Mouse (Mus musculus) liver, adult (tissue): Measurements from ENCODE around the gene Stx18.

ENCODE experiments used
- GATA4 ChIP-seq: IDR thresholded peaks from 2 replicates; pipeline ENCODE4 v1.6.1; 2014; ENCODE audit warnings: mild to moderate bottlenecking, low read length; ENCODE audit not compliant: insufficient replicate concordance

Gene Stx18

DNA sequence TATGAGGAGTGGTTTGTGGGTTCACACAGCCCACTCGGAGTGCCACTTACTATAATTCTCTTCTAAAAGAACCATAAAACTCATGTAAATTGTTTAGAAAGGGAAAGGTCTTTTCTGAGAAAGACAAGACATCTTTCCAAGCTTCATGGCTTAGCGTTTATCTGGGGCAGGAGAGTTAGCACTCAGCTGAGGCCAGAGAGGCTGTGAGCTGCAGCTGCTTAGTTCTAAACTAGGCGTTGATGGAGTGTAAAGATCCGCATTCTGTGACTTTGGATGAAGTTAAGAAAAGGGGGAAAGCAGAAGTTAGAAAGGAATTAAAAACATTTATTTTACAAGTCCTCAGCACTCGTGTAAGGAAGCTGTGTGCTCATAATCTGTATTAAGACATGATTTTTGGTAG, 24.8 kb downstream of the Stx18 start:
- no peak for TF ChIP-seq GATA4

GRCm38 (mm10) chr5:38064043-38064575, 25.6 kb downstream of the Stx18 start:
- TF ChIP-seq GATA4: no peak

- TF ChIP-seq GATA4: no peak
These were observed 26.2 kb downstream of the Stx18 start for GRCm38 (mm10) chr5:38064701-38065100.

- TF ChIP-seq GATA4: no peak
These were observed 26.9 kb downstream of the Stx18 start for GRCm38 (mm10) chr5:38065454-38065853.

- TF ChIP-seq GATA4: no peak
These were observed 28.1 kb downstream of the Stx18 start for GRCm38 (mm10) chr5:38066606-38067005.

DNA sequence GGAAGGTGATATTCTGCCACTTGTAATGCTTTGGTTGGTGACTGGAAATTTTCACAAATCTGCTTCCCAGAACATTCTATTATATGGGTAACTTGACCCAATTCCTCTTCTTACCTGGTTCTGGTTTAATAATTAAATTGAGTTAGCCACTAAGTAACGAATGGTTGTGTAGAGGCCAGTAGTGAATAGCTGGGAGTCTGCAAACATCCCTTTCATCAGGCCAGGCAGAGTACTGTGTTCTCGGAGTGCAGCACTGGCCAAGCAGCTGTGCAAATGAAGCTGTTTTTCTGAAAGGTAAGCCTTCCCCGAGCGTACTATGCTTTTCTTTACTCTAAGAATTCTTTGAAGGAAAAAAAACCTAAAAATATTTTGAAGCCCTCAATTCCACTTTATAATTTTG, 37.8 kb downstream of the Stx18 start:
- no peak for TF ChIP-seq GATA4

- TF ChIP-seq GATA4: no peak
These were observed 40.0 kb downstream of the Stx18 start for GRCm38 (mm10) chr5:38078575-38078974.

DNA sequence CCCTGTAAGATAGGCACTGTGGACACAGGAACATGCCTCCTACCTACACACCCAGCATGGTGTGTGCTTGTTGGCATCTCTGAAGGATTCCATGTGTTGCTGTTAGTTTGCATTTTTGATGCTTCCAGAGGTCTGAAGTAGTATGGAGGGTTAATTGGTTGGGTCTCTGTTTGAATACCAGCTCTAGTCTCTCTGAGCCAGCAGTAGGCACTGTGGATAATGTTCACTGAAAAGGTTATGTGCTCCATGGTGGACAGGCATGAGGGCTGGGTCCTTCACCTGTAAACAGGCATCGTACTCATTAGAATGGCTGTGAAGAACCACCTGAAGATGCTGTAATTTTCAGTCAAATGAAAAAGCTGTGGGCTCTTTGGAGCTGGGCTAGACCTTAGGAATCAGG, 41.9 kb downstream of the Stx18 start:
- TF ChIP-seq GATA4: no peak

DNA sequence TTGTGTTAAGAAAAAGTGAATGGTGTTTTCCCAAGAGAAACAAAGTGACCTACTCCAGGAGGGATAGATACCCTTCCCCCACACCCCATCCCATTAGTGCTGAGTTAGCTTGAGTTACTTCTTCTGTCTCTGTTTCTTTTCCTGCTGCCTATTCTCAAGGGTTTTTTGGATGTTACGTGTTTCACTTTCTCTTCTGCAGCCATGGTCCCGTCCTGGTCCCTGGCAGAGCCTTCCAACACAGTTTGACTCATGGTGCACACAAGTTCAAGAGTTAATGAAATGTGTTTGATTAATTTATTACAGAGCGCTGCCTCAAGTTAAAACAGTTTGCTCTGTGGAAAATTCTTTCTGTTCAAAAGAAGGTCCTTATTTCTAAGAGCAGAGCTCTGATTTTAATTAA, 44.0 kb downstream of the Stx18 start:
- TF ChIP-seq GATA4: no peak

GRCm38 (mm10) chr5:38083362-38083761, 44.8 kb downstream of the Stx18 start:
- TF ChIP-seq GATA4: no peak

DNA sequence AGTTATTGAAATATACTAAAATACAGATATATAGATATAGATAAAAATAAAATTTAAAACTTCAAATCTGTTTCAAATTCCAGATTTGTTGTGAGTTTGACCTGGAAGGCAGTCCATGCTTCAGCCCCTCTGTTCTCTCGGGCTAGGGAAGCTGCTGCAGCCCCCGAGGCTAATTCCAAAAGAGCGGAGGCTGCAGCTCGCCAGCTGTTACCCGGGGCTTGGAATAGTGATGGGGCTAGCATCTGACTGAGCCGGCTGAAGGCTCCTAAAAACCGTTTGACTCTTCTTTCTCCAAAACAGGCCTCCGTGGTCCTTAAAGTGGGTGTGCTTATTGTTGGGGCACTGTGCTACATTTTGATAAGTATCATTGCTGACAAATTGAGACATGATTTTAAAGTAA, 46.1 kb downstream of the Stx18 start:
- no peak for TF ChIP-seq GATA4

DNA sequence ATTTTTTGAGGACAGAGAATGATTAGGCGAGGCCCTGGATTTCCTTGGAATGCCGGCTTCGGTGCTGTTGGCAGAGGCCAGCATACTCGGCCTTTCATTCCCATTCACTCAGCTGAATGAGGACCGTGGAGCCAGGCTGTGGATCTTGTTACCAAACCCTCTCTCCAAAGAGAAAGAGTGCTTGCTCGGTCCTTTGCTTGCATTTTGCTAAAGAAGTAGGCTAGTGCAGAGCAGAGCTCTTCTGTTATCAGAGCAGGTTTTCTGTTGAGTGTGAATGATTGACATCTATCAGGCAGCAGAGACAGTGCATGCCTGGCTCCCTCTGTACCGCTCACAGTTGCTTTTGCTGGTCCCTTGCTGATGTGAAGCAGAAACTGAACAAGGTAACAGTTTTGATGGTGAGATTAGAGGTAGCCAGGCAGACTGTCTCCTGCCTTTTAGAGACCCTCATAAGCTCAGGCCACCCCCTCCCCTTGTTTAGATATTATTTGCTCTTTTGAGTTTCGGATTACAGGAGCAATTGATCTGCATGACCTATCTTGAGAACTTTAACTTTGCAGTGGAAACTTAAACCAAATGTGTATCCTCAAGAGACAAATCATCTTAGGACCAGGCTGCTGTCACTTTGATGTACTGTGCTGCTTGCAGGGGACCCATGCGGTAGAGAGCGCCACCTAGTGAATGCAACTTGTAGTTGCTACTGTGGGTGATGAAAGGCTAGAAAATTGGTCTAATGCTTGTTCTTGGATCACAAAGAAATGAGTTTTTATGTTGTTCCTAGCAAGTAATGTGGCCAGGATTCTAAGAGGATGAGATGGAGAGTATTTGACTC, 47.2 kb downstream of the Stx18 start:
- no peak for TF ChIP-seq GATA4

GRCm38 (mm10) chr5:38090111-38090510, 51.6 kb downstream of the Stx18 start:
- TF ChIP-seq GATA4: no peak

DNA sequence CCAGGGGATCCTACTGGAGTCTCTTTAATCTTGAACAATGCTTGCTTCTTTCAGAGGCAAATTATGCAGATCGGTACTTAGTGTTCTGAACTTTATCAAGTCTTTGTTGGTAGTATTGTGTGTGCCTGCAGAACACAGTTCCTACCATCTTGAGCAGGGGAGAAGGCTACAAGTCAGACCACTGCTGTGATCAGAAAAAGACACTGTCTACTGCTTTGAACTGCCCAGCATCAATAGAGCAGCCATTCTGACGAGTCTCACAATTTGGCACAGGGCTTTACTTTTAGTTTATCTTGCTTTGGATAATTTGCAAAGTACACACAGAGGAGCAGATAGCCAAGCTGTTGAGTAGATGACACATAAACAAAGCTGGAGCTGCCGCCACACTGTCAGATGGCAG, 52.0 kb downstream of the Stx18 start:
- TF ChIP-seq GATA4: no peak

GRCm38 (mm10) chr5:38091046-38091965, 52.8 kb downstream of the Stx18 start:
- no peak for TF ChIP-seq GATA4

DNA sequence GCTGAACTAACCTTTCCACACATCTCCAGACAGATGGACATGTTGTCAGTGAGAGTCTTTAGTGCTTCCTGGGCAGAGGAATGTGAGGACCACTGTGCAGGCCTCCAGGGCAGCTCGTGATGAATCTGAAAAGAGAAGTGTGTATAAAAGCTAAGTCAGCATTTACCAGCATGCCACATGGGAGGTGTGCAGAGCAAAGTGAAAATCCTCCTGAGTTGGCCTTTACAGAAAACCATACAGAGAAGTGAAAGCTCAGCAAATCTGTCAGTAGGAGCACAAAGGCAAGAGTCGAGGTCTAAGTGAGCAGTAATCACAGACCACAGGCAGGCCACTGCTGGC, 53.4 kb downstream of the Stx18 start:
- TF ChIP-seq GATA4: no peak
